Mouse (Mus musculus) thymus, postnatal 14 days (tissue): ENCODE results near the gene Gm1113.
A peak's percentile ranks its signal among the peaks of the same experiment; 100 is the strongest.

ENCODE experiments used
- DNase-seq: peaks from one replicate; pipeline ENCODE4 v3.0.0; 2021

The Gm1113 gene

GRCm38 (mm10) chr9:35523941-35524411 is 5.9 kb upstream of the Gm1113 start:
- DNase-seq: peak; percentile 75

DNA sequence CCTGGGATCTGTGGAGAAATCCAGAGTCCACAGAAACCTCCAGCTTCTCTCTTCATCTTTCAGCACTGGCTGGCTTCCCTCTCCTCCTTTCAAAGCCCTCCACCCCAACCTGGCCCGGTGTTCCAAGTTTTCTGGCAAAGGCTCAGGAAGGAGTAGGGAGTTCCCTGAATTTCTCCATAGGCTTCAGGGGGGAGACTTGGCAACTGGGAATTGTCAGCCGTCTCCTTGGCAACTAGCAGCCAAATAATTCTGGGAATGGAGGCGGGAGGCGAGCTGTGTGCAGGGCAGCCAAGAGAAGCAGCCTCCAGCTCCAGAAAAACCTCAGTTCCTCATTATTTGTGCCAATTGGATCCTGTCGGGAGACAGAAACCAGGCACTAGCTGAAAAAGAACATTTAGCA is 5.5 kb upstream of the Gm1113 start:
- no peak for DNase-seq

DNA sequence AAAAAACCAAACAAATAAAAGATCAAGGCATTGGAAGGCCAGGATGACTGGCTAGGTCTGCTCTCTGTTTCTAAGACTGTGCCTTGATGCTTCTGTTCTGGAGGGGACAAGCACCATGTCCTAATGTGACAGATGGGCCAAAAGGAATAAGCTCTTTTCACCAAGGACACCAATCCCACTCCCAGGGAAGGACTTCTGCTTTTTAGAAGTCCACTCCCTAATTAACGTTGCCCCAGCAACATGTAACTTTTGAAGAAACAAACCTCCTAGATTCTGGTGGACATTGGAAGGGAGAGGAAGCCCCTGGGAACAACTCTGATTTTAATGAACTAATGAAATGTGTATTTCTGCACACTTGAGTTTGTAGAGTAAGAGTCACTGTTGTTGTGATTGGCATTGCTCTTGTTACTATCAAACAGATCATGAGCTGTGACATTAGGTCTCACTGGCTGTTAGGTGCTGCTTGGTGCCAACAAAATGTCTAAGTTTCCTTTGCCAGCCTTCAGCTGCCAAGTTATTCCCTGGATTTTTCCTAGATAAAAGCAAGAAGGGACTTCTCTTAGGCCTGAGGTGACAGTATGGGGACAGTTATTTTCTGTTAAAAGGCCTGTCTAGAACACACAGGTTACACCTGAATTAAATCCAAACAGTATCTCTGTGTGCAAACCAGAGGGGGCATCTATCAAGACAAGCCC is 4.9 kb upstream of the Gm1113 start:
- DNase-seq: no peak

- DNase-seq: no peak
Measured at GRCm38 (mm10) chr9:35522241-35522640, 4.2 kb upstream of the Gm1113 start.

DNA sequence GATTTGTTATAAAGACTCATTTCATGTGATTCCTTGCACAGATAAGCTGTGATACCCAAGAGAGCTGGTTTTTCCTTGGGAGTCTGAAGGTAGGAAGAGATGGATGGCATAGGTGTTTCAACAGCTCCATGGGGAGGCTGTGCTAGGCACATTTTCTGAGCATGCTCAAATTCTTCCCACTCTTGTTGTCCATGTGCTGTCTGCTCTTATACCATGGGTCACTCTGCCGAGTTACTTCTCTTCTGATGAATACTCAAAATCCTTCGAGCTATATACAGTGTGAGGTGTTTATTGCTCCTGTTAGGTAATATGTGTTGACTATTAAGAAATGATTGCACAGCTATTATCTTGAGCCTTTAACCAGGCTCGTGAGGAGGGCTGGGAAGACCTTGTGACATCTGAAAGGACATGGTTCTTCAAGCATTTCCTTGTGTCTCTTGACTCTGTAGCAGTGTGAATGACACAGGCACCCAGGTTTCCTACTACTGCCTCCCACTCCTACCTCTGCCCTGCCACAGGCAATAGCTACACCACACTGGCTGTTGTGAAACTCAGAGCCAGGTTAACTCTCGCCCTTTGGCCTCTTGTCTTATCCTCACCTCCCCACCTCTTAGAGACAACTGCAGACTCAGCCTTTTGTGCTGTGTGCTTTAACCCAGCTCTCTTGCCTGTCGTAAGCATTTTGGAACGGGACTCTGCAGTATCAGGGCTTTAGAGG is 2.7 kb upstream of the Gm1113 start:
- DNase-seq: no peak

DNA sequence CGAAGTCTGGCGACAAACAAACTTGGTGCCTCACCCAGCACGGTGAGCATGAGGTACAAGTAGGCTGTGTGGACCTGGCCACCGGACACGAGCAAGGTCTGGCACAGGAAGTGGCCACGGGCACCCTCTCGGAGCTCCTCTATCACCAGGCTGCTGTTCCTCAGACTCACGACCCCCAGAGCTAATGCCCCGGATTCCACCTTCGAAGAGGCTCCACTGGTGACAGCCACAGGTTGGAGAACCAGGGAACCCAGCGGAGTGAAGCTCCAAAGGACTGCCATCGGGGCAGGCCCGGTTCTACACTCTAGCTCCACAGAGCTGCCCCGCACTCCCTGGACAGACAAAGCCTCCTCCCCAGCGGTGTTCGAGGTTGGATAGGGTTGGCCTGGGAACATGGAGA is 1.4 kb downstream of the Gm1113 start:
- no peak for DNase-seq

- DNase-seq: no peak
Measured at GRCm38 (mm10) chr9:35516182-35516581, 1.9 kb downstream of the Gm1113 start.

- no peak for DNase-seq
Measured at GRCm38 (mm10) chr9:35513900-35514299, 4.2 kb downstream of the Gm1113 start.

DNA sequence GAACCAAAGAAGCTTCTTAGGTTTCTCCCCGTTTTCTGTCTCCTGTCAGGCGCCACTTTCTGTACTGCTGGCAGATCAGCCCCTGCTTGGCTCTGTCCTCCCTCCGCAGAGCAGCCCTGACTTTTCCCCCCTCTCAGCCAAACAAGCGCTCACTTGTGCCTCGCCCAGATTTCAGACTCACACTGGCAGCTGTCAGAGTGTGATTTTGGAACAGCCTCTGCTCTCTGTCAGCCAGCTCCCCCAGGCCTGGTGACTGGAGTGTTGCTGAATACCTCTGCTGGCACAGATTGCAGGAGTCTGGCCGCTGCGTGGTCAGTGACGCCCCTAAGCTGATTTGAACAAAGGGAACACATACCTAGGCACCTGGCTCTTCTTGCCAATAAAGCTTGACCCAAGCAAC is 9.8 kb downstream of the Gm1113 start:
- DNase-seq: no peak

- no peak for DNase-seq
Measured at GRCm38 (mm10) chr9:35502361-35503000, 15.6 kb downstream of the Gm1113 start.

DNA sequence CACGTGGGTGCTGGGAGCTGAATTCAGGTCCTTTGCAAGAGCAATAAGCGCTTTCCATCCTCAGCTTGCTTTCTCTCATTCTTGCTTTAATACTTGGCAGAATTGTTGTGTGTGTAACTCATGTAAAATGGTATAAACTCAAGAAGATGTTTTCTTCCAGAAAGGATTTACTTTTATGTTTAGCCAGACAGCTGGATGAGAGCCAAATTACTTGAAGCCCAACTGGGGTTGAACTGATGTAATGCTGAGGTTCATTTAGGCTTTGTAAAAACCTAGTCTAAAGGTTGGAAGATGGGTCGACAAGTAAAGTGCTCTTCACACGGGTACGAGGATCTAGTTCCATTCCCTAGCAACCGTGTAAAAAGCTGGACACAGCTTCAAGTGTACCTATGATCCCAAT is 18.1 kb downstream of the Gm1113 start:
- DNase-seq: no peak

- DNase-seq: no peak
Measured at GRCm38 (mm10) chr9:35495471-35495870, 22.6 kb downstream of the Gm1113 start.

GRCm38 (mm10) chr9:35494937-35495336 is 23.1 kb downstream of the Gm1113 start:
- no peak for DNase-seq

GRCm38 (mm10) chr9:35493733-35494092 is 24.4 kb downstream of the Gm1113 start:
- no peak for DNase-seq

- DNase-seq: no peak
Measured at GRCm38 (mm10) chr9:35493033-35493732, 24.9 kb downstream of the Gm1113 start.

DNA sequence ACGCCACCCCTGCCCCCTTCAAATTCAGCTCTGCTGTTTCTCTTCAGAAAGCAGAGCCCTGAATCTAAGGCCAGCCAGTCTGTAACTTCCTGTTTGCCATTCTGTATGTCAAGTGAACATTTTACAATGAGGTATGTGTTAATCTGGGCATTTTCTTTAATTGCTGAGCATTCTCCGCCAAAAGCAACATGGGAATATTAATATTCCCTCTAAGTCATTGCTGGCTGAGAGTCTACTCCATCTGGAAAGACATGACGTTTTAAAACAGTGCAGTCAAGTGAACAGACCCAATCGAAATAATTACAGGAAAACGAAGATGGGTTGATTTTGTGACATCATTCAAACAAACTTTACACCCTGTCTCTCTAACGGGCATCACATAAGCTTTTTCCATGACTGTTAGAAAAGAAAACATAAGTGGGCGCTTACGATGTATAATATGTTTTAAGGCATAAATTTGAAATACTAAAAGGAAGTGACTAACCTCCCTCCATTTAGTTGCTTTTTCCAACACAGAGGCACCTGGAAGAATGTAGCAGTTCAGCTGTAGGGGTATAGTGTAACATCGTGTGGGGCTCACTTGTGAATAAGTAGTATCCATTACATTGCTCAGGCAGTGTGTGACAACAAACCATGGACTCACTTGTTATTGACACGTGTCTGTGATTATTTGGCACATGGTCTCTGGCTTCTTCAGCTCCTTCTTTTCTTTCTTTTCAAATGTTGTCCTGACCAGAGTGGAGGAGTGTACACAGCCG is 26.8 kb downstream of the Gm1113 start:
- no peak for DNase-seq

DNA sequence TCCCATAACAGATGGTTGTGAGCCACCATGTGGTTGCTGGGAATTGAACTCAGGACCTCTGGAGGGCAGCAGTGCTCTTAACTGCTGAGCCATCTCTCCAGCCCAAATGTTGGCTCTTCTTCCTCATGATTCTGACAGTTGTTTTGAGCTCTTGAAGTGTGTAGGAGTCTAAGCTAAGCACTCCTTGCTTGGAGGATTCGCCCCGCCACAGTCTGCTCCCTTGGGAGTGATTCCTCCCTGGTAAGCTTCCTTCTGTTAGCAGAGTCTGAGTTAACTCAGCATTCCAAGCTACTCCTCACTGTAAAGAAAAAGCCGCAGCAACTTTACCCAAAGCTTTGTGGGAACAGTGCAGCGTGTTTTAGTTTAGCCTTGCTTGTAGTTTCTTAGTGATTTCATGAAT is 29.6 kb downstream of the Gm1113 start:
- no peak for DNase-seq

- no peak for DNase-seq
Measured at GRCm38 (mm10) chr9:35486616-35487015, 31.5 kb downstream of the Gm1113 start.

GRCm38 (mm10) chr9:35483949-35484348 is 34.1 kb downstream of the Gm1113 start:
- DNase-seq: no peak

DNA sequence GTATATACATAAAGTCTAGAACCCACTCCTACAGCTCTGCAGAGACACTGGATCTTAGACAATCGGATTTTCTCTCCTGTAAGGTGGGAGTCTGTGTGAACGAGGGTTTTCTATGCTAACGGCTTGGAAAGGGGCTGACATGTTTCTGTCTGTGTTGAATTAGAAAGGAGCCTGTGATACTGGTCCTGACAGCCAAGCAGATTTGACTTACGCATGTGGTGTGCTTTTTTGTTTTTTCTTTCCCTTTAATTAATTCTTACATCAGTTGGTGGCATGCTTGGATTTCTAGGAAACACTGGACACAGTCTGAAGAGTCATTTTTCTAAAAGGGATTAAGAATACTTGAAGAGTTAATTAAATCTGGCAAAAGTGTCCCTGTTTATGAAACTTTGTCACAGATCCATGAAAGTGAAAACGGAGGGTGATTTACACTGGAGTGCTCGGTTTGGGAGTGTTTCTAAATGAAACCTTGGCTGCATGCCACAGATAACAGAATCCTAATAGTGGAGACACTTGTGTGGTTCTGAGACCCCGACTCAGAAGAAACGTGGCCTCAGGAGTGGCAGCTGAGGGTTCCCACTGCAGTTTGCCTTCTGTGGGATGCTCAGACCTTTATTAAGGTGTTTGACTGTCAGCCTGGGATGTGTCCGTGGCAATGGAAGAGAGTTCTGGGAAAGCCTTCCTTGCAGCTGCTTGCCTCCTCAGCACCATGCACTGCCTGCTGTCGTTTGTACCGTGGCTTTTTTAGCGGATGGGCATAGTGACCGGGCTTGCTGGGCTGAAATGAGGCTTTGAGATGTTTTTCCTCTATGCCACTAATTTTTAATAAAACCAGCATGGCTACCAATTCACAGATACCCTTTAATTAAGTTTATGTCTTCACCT is 35.8 kb downstream of the Gm1113 start:
- no peak for DNase-seq

DNA sequence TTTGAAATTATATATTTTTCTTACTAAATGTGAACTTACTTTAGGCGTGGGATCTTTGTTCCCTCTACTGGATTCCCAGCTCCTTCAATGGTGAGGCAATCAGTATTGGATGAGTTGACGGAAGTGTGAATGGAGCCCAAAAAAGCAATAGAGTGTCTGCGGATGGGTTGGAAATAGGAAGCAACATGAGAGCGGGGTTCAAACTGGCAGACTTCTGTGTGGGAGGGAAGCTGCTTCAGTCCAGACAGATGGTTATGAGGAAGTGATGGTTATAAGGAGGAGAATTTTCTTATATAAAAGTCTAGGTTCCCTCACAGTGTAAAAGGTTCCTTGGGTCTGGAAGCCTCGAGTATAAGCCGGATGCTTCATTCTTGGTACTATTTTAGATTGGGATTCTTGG is 38.6 kb downstream of the Gm1113 start:
- DNase-seq: no peak

GRCm38 (mm10) chr9:35475394-35475793 is 42.7 kb downstream of the Gm1113 start:
- DNase-seq: no peak
